Mouse (Mus musculus) frontal cortex, adult 2 months (tissue): ENCODE measurements around the gene Wbp11. TPM values are rescaled to one million over a fixed set of nuclear protein-coding genes. Genes with fewer than 3 reads are reported as not detected.
A peak's percentile ranks its signal among the peaks of the same experiment; 100 is the strongest.

ENCODE experiments used
- DNase-seq, 2 experiments: peaks; one replicate each; pipeline ENCODE4 v3.0.0; 2022; ENCODE audit warnings: low spot score in 1 of 2; ENCODE audit errors: extremely low spot score in 1 of 2
- polyA plus RNA-seq: library from polyadenylated mRNA; depleted of rRNA; stranded (reverse); fragments of >200 nt; gene quantifications from 2 replicates; pipeline ENCODE4 v1.2.3, GENCODE M21; 2012; rRNA removed

Gene Wbp11
- 60.8 and 72.5 TPM in 2 replicates for polyA plus RNA-seq

DNA sequence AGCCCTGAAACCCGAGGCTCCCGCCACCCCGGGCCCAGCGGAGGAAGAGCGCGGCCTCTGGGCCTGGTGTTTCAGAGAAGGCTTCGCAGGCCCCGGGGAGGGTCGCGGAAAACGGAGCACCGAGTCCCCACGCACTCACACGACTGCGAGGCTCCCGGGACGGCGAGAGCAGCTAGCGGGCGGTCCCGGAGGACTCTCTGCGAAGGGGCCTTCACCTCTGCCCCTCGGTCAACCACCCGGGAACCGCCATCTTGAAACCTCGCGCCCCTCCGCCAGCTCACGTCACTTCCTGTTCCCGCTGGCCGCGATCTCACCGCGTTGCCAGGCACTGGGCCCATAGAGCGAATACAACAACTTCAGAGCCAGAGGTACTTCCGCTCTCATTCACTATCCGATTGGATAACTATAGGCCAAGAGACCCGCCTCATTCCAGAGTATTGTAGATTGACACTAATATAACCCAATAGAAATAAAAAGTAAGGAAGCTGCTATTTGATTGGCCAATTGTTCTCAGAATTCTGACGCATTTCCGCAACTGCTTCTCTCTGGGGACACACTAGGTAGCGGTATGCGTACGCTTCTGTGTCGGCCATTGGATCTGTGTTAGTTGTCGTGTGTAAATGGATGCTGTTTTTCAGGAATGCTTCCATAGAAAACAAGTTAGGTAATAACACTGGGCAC lies at the start of gene Wbp11:
Wbp11 (minus strand) TSS at position 353 of the 681 bp plus-strand sequence.
- DNase-seq: peak; percentile 97 to 98

- peak; percentile 36 to 78 for DNase-seq
These were observed 47.6 kb upstream of the Wbp11 start, which contains the start of gene Mgp for GRCm38 (mm10) chr6:136875670-136876069. Gene Mgp (minus strand): TSS chr6:136875823.

DNA sequence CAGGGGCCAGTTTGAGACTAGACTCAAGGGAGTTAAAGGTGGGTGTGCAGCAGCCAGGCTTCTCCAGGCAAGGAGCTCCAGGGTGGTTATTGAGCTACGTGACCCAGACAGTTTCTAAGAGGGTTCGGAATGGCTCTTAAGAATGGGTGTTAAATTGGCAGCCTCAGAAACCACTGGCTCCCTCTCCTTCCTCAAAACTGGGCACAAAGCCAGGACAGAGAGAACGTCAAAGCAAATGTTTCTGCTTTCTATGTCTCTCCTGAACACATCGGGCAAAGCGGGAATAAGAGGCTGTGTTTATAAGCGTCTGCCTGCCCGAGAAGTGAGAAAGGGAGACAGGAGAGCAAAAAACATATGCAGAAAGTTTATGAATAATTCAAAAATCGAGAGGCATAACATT lies 46.6 kb upstream of the Wbp11 start:
- DNase-seq: peak in 1 of 2 experiments; percentile 54

GRCm38 (mm10) chr6:136868921-136869320 lies 40.9 kb upstream of the Wbp11 start:
- DNase-seq: no peak

GRCm38 (mm10) chr6:136866150-136866549 lies 38.1 kb upstream of the Wbp11 start:
- no peak for DNase-seq

GRCm38 (mm10) chr6:136865360-136865759 lies 37.3 kb upstream of the Wbp11 start:
- no peak for DNase-seq

- DNase-seq: peak in 1 of 2 experiments; percentile 79
These were observed 33.0 kb upstream of the Wbp11 start for GRCm38 (mm10) chr6:136861020-136861419.

GRCm38 (mm10) chr6:136858420-136858819 lies 30.4 kb upstream of the Wbp11 start:
- no peak for DNase-seq

- DNase-seq: no peak
These were observed 29.8 kb upstream of the Wbp11 start for GRCm38 (mm10) chr6:136857873-136858260.

DNA sequence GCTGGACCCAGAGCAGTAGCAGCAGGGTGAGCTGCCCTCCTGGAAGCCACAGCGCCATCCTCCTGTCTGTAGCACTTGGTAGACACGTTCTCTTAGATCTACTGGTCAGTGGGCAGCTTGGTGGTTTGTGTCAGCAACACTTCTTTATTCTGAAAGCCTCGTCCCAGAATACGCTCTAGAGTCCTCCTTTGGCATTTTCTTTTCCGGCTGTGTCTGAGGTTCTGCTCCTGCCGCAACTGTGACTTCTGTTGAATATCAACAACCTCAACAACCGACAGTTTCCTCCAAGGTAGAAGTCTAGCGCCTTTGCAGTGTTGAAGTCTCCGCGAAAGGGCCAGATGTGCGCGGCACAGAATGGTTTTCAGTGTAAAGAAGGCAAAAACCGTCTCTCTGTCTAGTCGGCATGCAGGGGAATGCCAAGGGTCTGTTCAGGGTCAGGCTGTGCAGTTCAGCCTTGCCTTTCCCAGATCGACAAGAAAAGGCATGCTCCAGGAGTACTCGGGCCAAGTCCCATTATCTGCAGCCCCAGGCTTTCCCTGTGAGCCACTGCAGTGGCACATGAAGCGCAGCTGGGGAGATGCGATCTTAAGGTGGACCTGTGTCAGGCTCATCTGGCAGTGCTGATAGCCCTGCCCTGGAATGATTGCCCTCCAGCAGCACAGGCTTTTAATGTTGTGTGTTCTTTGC lies 29.3 kb upstream of the Wbp11 start, which contains the start of gene Art4:
Art4 (minus strand) TSS at position 548 of the 687 bp plus-strand sequence.
- DNase-seq: no peak

DNA sequence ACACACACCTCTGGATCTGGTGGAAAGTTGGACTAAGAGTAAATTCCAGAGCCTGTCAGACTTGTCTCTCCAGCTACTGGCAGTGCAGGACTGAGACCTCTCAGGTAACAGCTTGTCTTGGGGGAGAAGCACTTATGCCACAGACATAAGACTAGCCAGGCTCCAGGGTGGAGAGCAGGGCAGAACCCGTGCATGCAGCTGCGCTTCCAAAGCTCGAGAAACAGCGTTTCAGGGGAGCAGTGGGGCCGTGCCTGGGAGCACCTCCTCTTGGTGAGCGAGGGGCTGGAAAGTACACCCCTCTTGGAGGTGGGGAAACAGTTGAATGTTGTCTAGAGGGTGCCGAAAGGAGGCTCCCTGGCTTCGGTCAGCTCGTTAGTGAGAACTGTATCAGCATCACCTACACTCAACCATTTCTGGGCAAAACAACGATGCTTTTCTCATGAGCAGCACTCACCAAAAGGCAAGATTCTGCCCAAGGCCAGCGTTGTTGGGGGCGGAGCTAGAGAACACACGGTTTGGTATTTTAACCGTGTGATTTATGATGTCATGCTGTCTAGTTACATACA lies 28.1 kb upstream of the Wbp11 start:
- DNase-seq: no peak

DNA sequence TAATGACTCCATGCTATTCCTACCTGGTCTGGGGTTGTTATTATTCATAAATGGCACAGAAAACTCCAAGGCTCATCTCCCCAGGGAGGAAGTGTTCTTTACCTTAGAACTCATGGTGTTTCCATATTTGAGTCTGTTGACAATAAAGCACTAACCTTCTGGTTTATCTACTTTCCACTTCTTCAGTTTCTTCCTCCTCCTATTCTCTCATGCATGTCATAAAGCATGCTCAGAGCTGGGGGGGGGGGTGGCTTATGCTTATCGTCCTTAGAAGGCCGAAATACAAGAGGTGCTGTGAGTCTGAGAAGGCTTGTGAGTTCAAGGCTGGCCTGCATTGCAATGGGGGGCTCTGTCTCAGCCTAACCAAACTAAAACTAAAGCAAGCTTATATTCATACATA lies 27.1 kb upstream of the Wbp11 start:
- no peak for DNase-seq

DNA sequence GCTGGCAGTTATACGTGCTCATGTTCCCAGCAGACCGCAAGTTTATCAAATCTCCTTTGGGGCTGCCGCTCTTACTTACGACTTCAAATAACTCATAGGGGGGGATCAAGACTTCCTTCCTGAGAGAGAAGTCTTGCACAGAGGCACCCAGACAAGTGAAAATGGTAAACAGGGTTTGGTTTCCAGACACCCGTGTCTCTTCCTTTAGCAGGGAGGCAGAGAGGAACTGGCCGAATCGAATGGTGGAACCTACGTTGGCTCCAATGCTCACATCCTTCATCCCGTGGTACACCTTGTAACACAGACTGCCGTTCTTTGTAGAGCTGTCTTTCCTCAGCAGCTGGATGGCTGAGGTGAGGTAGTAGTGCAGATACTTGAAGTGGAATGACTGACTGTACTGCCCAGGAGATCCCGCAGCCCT lies 26.3 kb upstream of the Wbp11 start:
- DNase-seq: no peak

GRCm38 (mm10) chr6:136852762-136853161 lies 24.7 kb upstream of the Wbp11 start:
- no peak for DNase-seq

- no peak for DNase-seq
These were observed 24.3 kb upstream of the Wbp11 start for GRCm38 (mm10) chr6:136852348-136852747.

GRCm38 (mm10) chr6:136850267-136850666 lies 22.2 kb upstream of the Wbp11 start:
- no peak for DNase-seq

GRCm38 (mm10) chr6:136848971-136849370 lies 20.9 kb upstream of the Wbp11 start:
- no peak for DNase-seq

- DNase-seq: no peak
These were observed 20.4 kb upstream of the Wbp11 start for GRCm38 (mm10) chr6:136848399-136848798.

DNA sequence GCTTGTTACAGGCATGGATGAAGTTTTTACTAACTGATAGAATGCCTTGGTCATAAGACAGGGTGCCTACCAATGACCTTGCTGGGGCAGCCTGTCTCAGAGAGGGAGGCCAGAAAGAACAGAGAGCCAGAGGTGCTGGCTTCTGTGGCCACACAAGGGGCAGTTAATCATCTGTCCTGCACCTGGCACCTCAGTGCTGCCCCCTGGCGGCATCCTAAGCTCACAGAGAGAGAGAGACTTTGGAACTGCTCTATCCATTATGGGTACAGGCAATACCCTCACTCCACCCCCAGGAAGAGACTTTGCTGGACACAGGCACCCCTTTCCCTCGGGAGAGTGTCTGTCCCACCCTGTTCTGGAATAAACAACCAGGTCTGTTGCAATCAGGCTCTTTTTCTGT lies 19.8 kb upstream of the Wbp11 start:
- peak in 1 of 2 experiments; percentile 56 for DNase-seq

- DNase-seq: no peak
These were observed 19.2 kb upstream of the Wbp11 start for GRCm38 (mm10) chr6:136847267-136847666.

GRCm38 (mm10) chr6:136845706-136846480 lies 17.9 kb upstream of the Wbp11 start:
- peak in 1 of 2 experiments; percentile 20 for DNase-seq
